Mouse (Mus musculus): ENCODE data around the gene Krtcap2.

The Krtcap2 gene

GRCm38 (mm10) chr3:89219546-89219945 is 26.2 kb upstream of the Krtcap2 start:
- in situ Hi-C loops (cut with MboI; ENCODE audit: low pct_unique_long_range_greater_than_20kb in 1 of 2, low sequenced_read_pairs in 2 of 2, unreplicated experiment in 1 of 2), result no loop called here

- in situ Hi-C loops (cut with MboI; ENCODE audit: low pct_unique_long_range_greater_than_20kb in 1 of 2, low sequenced_read_pairs in 2 of 2, unreplicated experiment in 1 of 2), result no loop called here
Measured at GRCm38 (mm10) chr3:89221167-89221566, 24.6 kb upstream of the Krtcap2 start.

GRCm38 (mm10) chr3:89224796-89225195 is 21.0 kb upstream of the Krtcap2 start:
- in situ Hi-C loops (cut with MboI; ENCODE audit: low pct_unique_long_range_greater_than_20kb in 1 of 2, low sequenced_read_pairs in 2 of 2, unreplicated experiment in 1 of 2), result no loop called here

GRCm38 (mm10) chr3:89225321-89225815 is 20.4 kb upstream of the Krtcap2 start:
- in situ Hi-C loops (cut with MboI; ENCODE audit: low pct_unique_long_range_greater_than_20kb in 1 of 2, low sequenced_read_pairs in 2 of 2, unreplicated experiment in 1 of 2), result no loop called here

GRCm38 (mm10) chr3:89225918-89226317 is 19.8 kb upstream of the Krtcap2 start:
- in situ Hi-C loops (cut with MboI; ENCODE audit: low pct_unique_long_range_greater_than_20kb in 1 of 2, low sequenced_read_pairs in 2 of 2, unreplicated experiment in 1 of 2), result no loop called here

- in situ Hi-C loops (cut with MboI; ENCODE audit: low pct_unique_long_range_greater_than_20kb in 1 of 2, low sequenced_read_pairs in 2 of 2, unreplicated experiment in 1 of 2), result no loop called here
Measured at GRCm38 (mm10) chr3:89226361-89226760, 19.4 kb upstream of the Krtcap2 start.

- in situ Hi-C loops (cut with MboI; ENCODE audit: low pct_unique_long_range_greater_than_20kb in 1 of 2, low sequenced_read_pairs in 2 of 2, unreplicated experiment in 1 of 2), result no loop called here
Measured at GRCm38 (mm10) chr3:89226900-89227299, 18.9 kb upstream of the Krtcap2 start, which contains the start of gene Mtx1. Mtx1 (minus strand) TSS chr3:89227088.

- in situ Hi-C loops (cut with MboI; ENCODE audit: low pct_unique_long_range_greater_than_20kb in 1 of 2, low sequenced_read_pairs in 2 of 2, unreplicated experiment in 1 of 2), result no loop called here
Measured at GRCm38 (mm10) chr3:89227307-89228179, 18.2 kb upstream of the Krtcap2 start.

GRCm38 (mm10) chr3:89228180-89228549 is 17.6 kb upstream of the Krtcap2 start:
- in situ Hi-C loops (cut with MboI; ENCODE audit: low pct_unique_long_range_greater_than_20kb in 1 of 2, low sequenced_read_pairs in 2 of 2, unreplicated experiment in 1 of 2), result no loop called here

GRCm38 (mm10) chr3:89228836-89229235 is 16.9 kb upstream of the Krtcap2 start, which contains the start of gene Muc1:
Muc1 (plus strand) TSS chr3:89229057.
- in situ Hi-C loops (cut with MboI; ENCODE audit: low pct_unique_long_range_greater_than_20kb in 1 of 2, low sequenced_read_pairs in 2 of 2, unreplicated experiment in 1 of 2), result no loop called here

- in situ Hi-C loops (cut with MboI; ENCODE audit: low pct_unique_long_range_greater_than_20kb in 1 of 2, low sequenced_read_pairs in 2 of 2, unreplicated experiment in 1 of 2), result no loop called here
Measured at GRCm38 (mm10) chr3:89229276-89229675, 16.5 kb upstream of the Krtcap2 start.

- in situ Hi-C loops (cut with MboI; ENCODE audit: low pct_unique_long_range_greater_than_20kb in 1 of 2, low sequenced_read_pairs in 2 of 2, unreplicated experiment in 1 of 2), result no loop called here
Measured at GRCm38 (mm10) chr3:89230561-89230960, 15.2 kb upstream of the Krtcap2 start.

- in situ Hi-C loops (cut with MboI; ENCODE audit: low pct_unique_long_range_greater_than_20kb in 1 of 2, low sequenced_read_pairs in 2 of 2, unreplicated experiment in 1 of 2), result no loop called here
Measured at GRCm38 (mm10) chr3:89231345-89231744, 14.4 kb upstream of the Krtcap2 start.

- in situ Hi-C loops (cut with MboI; ENCODE audit: low pct_unique_long_range_greater_than_20kb in 1 of 2, low sequenced_read_pairs in 2 of 2, unreplicated experiment in 1 of 2), result no loop called here
Measured at GRCm38 (mm10) chr3:89231772-89232275, 13.9 kb upstream of the Krtcap2 start.

- in situ Hi-C loops (cut with MboI; ENCODE audit: low pct_unique_long_range_greater_than_20kb in 1 of 2, low sequenced_read_pairs in 2 of 2, unreplicated experiment in 1 of 2), result no loop called here
Measured at GRCm38 (mm10) chr3:89232614-89233013, 13.2 kb upstream of the Krtcap2 start.

GRCm38 (mm10) chr3:89233562-89234110 is 12.1 kb upstream of the Krtcap2 start:
- in situ Hi-C loops (cut with MboI; ENCODE audit: low pct_unique_long_range_greater_than_20kb in 1 of 2, low sequenced_read_pairs in 2 of 2, unreplicated experiment in 1 of 2), result no loop called here

- in situ Hi-C loops (cut with MboI; ENCODE audit: low pct_unique_long_range_greater_than_20kb in 1 of 2, low sequenced_read_pairs in 2 of 2, unreplicated experiment in 1 of 2), result no loop called here
Measured at GRCm38 (mm10) chr3:89236516-89236915, 9.2 kb upstream of the Krtcap2 start.

- in situ Hi-C loops (cut with MboI; ENCODE audit: low pct_unique_long_range_greater_than_20kb in 1 of 2, low sequenced_read_pairs in 2 of 2, unreplicated experiment in 1 of 2), result no loop called here
Measured at GRCm38 (mm10) chr3:89237682-89238081, 8.1 kb upstream of the Krtcap2 start.

- in situ Hi-C loops (cut with MboI; ENCODE audit: low pct_unique_long_range_greater_than_20kb in 1 of 2, low sequenced_read_pairs in 2 of 2, unreplicated experiment in 1 of 2), result no loop called here
Measured at GRCm38 (mm10) chr3:89238494-89238893, 7.3 kb upstream of the Krtcap2 start.
